Mouse (Mus musculus) cerebellum, postnatal 10 days (tissue): ENCODE measurements at regions not wholly inside any gene's neighbourhood (a gene's known extent, or its start where the extent isn't known, plus 50 kb on each side); places are given as distances from the start of the nearest gene placed in this dataset.

Source experiments
- DNase-seq, 2 experiments: peaks; one replicate each; pipeline ENCODE4 v3.0.0; 2021; ENCODE audit warnings: mixed read lengths in 2 of 2

DNA sequence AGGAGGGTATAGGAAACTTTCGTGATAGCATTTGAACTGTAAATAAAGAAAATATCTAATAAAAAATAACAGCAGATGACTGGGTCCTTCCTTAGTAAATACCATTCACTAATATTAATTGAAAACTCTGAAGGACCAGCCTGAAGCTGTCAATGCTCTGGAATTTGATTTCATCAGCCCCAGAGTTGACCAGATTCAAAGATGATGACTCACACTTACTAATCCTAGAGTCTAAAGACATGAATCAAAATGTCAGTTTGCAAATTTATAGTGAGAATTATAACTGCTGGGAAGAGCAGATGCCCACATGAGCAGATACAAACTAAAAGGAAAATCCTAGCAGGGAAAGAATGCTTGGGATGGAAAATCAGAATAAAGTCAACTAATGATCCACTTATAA is 77.8 kb upstream of the Tac1 start:
- DNase-seq, result no peak

DNA sequence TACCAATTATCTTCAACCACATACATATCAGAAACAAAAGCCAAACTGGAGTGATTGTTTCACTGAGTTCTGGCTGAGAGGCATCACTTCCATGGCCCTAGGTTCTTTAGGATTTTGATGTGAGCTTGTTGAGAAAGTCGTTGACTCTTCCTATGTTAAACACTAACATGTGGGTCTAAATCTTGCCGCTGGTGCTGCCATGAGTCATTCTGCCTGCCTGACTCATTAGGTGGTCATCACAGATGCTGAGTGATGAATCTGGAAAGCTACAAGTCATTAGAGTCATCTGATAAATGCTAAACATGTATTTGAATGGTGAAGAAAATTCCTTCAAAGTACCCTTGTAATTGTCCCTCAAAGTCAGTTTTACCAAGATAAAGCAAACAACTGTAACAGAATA is 60.4 kb upstream of the Tac1 start:
- DNase-seq, result no peak

GRCm38 (mm10) chr6:7496766-7497165 is 57.9 kb upstream of the Tac1 start:
- no peak for DNase-seq
